Mouse (Mus musculus) neural tube, embryonic 12.5 days (tissue): ENCODE measurements at regions not wholly inside any gene's neighbourhood (a gene's known extent, or its start where the extent isn't known, plus 50 kb on each side); places are given as distances from the start of the nearest gene placed in this dataset.

ENCODE experiments used
- ATAC-seq: fragments of 200-750 bp; cut with Nextera tagmentation; 2 replicates; pipeline ENCODE4 v1.8.0; 2017; ENCODE audit warnings: low read depth, mild to moderate bottlenecking, moderate TSS enrichment, moderate library complexity; ENCODE audit not compliant: low FRiP score
- H3K27ac ChIP-seq: fragments of 300-500 bp; sonication (generic); 2 replicates; pipeline ENCODE4 v1.5.1; 2016
- H3K27me3 ChIP-seq: fragments of 300-500 bp; sonication (generic); replicated peaks from 2 replicates; pipeline ENCODE4 v1.6.1; 2016; ENCODE audit warnings: mild to moderate bottlenecking
- H3K36me3 ChIP-seq: fragments of 300-500 bp; sonication (generic); 2 replicates; pipeline ENCODE4 v1.6.1; 2016; ENCODE audit warnings: mild to moderate bottlenecking
- H3K4me1 ChIP-seq: fragments of 300-500 bp; sonication (generic); 2 replicates; pipeline ENCODE4 v1.6.1; 2016
- H3K4me2 ChIP-seq: fragments of 300-500 bp; sonication (generic); replicated peaks from 2 replicates; pipeline ENCODE4 v1.6.1; 2016; ENCODE audit warnings: mild to moderate bottlenecking
- H3K4me3 ChIP-seq: fragments of 300-500 bp; sonication (generic); 2 replicates; pipeline ENCODE4 v1.5.1; 2016
- H3K9ac ChIP-seq: fragments of 300-500 bp; sonication (generic); 2 replicates; pipeline ENCODE4 v1.6.1; 2016; ENCODE audit warnings: mild to moderate bottlenecking
- H3K9me3 ChIP-seq: fragments of 300-500 bp; sonication (generic); 2 replicates; pipeline ENCODE4 v1.6.1; 2016; ENCODE audit warnings: mild to moderate bottlenecking
- whole genome bisulfite sequencing: fragments of 180-500 bp; shearing (Covaris S2); methylation state at CpG from one replicate; pipeline ENCODE4 v1.1.7; 2016; 5-methylcytosine and 5-hydroxymethylcytosine counted together

GRCm38 (mm10) chr3:143743649-143744048 lies 461.4 kb downstream of the Lmo4 start:
- Histone ChIP-seq H3K27ac (no peak overlapping the region), H3K27me3 (no peaks in the 10 kb centered on the region), H3K36me3 (no peaks in the 10 kb centered on the region), H3K4me1 (no peaks in the 10 kb centered on the region), H3K9me3 (no peaks in the 10 kb centered on the region), H3K9ac (no peak overlapping the region), H3K4me2 (no peak overlapping the region), H3K4me3 (no peak overlapping the region)
- ATAC-seq = no peak
- 73% methylated on average over 7 of the region's 7 CpGs for WGBS

DNA sequence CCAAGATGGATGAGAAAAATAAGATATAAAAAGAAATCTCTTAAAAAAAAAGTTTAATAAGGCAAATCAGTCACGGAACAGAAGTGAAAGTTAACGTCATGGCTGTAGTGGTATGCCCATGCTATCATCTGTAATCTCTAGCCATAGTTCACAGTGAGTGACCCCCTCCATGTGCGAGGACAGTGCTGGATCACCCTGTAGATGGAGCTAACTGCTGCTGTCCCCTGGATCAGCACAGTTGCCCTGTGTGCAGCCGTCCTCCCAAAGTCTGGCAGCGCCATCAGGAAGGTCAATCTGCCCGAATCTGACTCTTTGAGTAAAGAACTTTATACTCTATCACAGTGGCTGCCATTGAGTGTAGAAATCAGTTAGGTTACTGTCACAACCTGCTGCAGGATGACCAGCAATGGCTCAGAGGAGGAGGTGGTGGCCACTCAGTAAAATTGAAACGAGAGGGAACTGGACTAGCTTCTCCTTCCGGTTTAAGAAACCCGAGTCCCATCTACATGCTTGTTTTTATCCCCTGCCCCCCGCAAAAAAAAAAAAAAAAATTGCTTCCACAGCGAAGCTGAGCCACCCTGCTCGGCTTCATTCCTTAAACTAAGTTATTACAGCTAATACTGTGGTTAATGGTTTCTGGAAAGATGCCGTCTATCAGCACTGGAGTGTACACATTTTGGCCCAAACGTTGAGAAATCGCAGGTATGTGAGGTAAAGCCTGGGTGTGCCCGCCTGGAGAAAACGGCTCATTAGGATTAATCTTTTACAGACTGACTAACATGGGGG lies 462.0 kb downstream of the Lmo4 start:
- Histone ChIP-seq H3K4me3 (no peak overlapping the region), H3K9me3 (no peaks in the 10 kb centered on the region), H3K4me1 (no peaks in the 10 kb centered on the region), H3K36me3 (no peaks in the 10 kb centered on the region), H3K27me3 (no peaks in the 10 kb centered on the region), H3K9ac (no peak overlapping the region), H3K4me2 (no peak overlapping the region), H3K27ac (no peak overlapping the region)
- 78% methylated on average over 17 of the region's 17 CpGs for WGBS
- no peak for ATAC-seq

DNA sequence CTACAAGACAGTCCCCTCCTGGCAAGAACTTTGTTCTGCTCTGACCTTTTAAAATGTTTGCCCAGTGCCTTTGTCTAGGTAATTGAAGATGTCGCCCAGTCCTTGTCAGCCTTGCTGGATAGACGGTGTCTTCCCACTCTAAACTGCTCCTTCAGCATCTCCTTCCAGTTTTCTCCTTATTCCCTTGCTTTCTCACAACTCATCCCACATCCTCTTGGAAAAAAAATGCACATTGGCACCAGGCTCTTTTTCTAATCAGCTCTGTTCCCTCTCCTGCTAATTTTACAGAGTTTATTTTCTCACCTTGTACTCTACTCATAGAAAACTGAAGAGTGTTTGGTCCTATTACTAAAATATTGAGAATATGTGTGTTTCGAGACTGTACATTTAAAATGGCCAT lies 466.3 kb downstream of the Lmo4 start:
- no peaks in the 10 kb centered on the region for H3K27me3 ChIP-seq
- H3K9me3 ChIP-seq = no peaks in the 10 kb centered on the region
- H3K4me3 ChIP-seq = no peak overlapping the region
- no peaks in the 10 kb centered on the region for H3K36me3 ChIP-seq
- H3K4me2 ChIP-seq = no peak overlapping the region
- no peaks in the 10 kb centered on the region for H3K4me1 ChIP-seq
- ATAC-seq = no peak
- 61% methylated on average over 3 of the region's 3 CpGs for WGBS
- no peak overlapping the region for H3K9ac ChIP-seq
- no peak overlapping the region for H3K27ac ChIP-seq

GRCm38 (mm10) chr3:143737844-143738243 lies 467.2 kb downstream of the Lmo4 start:
- Histone ChIP-seq H3K36me3 (no peaks in the 10 kb centered on the region), H3K4me2 (no peak overlapping the region), H3K9me3 (no peaks in the 10 kb centered on the region), H3K27me3 (no peaks in the 10 kb centered on the region), H3K4me1 (no peaks in the 10 kb centered on the region), H3K4me3 (no peak overlapping the region), H3K27ac (no peak overlapping the region), H3K9ac (no peak overlapping the region)
- WGBS = 78% methylated on average over 6 of the region's 6 CpGs
- ATAC-seq = no peak

DNA sequence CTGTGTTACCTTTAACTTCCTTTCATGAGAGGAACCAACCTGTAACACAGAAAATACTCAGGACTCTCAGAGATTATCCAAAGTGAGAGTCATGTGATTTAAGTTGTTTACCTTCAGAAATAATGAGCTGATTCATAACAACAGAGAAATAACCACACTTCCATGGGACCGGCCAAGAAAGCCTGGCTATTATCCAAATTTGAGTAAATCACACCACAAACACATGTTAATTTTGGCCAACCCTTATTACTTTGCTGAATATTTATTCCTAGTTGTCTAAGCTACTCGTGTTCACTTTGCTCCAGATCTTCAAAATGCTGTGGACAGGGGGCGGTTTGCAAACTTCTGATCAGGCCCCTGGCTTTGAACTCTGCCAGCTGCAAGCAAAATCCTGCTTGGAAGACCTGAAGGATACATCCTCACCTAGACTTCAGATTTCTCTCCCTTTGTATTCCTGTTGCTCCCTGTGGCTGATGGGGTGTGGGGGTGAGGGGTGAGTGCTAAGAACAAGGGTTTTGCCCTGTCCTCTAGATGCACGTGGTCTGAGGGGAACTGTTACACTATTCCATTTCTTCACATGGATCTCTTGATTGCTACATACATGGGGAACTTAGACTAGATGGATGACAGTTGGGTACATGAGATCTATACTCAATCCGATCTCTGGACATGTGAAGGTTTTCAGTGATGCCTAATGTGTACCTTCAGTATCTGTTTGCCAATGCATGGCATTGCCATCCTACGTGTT lies 468.2 kb downstream of the Lmo4 start:
- Histone ChIP-seq H3K36me3 (no peaks in the 10 kb centered on the region), H3K4me1 (no peaks in the 10 kb centered on the region), H3K4me3 (no peak overlapping the region), H3K27me3 (no peaks in the 10 kb centered on the region), H3K9me3 (no peaks in the 10 kb centered on the region), H3K4me2 (no peak overlapping the region), H3K27ac (no peak overlapping the region), H3K9ac (no peak overlapping the region)
- 92% methylated on average over 6 of the region's 6 CpGs for WGBS
- no peak for ATAC-seq

GRCm38 (mm10) chr3:143734791-143735190 lies 470.2 kb downstream of the Lmo4 start:
- H3K4me1 ChIP-seq = no peaks in the 10 kb centered on the region
- H3K27ac ChIP-seq = no peak overlapping the region
- H3K9ac ChIP-seq = no peak overlapping the region
- H3K27me3 ChIP-seq = no peaks in the 10 kb centered on the region
- no peak for ATAC-seq
- H3K9me3 ChIP-seq = no peaks in the 10 kb centered on the region
- no peaks in the 10 kb centered on the region for H3K36me3 ChIP-seq
- H3K4me3 ChIP-seq = no peak overlapping the region
- WGBS = 81% methylated on average over 2 of the region's 2 CpGs
- H3K4me2 ChIP-seq = no peak overlapping the region

DNA sequence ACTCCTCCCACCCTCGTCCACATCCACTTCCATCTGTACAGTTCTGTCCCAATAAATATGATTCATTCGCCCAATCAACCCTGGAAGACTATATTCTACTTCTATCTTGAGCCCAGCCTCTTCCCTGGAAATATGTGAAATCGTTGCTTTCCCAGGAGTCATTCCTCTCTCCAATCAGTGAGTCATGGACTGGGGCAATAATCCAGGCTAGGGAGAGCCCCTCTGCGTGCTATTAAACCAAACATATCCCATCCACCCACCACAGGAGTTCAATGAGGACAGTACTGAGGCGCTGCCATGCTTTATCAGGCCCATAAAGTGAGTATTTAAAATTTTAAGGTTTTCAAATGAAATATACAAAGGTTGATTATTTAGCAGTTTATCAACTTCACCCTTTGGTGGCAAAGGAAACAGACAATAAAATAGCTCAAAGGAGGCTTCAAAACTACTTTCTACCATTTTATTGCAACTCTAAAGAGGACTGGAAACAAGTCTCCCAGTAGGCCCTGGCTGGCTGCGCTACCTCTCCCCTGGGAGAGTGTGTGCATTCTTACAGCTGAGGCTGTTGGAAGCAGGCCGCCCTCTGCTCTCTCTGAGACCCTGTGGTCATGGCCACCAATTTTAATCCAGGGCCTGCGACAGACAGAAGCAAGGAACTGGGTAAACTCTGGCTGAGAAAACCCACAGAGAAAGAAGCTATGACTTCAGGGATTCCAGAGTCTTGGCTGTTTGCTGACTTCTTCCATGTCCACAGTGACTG lies 471.9 kb downstream of the Lmo4 start:
- Histone ChIP-seq H3K9me3 (no peaks in the 10 kb centered on the region), H3K27me3 (no peaks in the 10 kb centered on the region), H3K9ac (no peak overlapping the region), H3K4me3 (no peak overlapping the region), H3K27ac (no peak overlapping the region), H3K4me2 (no peak overlapping the region), H3K4me1 (no peaks in the 10 kb centered on the region), H3K36me3 (no peaks in the 10 kb centered on the region)
- 73% methylated on average over 8 of the region's 8 CpGs for WGBS
- ATAC-seq = no peak

- 44% methylated on average over 8 of the region's 8 CpGs for WGBS
- H3K4me3 ChIP-seq = no peak overlapping the region
Measured at GRCm38 (mm10) chr3:143729473-143730076, 475.4 kb downstream of the Lmo4 start.

DNA sequence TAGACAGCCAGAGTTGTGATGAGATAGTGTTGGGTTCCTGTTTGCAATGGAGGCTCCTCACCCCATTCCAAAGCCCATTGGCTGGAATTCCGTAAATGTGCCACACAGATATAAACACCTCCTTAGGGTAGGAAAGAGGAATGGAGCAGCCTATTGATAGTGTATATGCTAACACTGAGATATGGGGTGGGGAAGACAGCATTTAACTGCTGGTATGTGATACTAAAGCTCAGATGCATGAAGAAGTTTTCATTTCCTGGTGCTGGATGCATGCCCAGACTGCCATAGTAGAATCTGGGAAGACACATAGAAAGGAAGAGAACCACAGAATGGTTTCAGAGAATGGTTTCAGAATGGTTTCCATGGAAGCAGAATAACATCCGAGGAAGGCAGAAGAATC lies 482.4 kb downstream of the Lmo4 start:
- H3K27ac ChIP-seq = no peak overlapping the region
- no peak overlapping the region for H3K4me3 ChIP-seq
- H3K27me3 ChIP-seq = no peaks in the 10 kb centered on the region
- no peaks in the 10 kb centered on the region for H3K36me3 ChIP-seq
- no peaks in the 10 kb centered on the region for H3K4me1 ChIP-seq
- ATAC-seq = no peak
- WGBS = 88% methylated on average over 2 of the region's 2 CpGs
- H3K9ac ChIP-seq = no peak overlapping the region
- H3K4me2 ChIP-seq = no peak overlapping the region
- no peaks in the 10 kb centered on the region for H3K9me3 ChIP-seq

More at GRCm38 (mm10) chr3:143729473-143730076, 475.4 kb downstream of the Lmo4 start:
- Histone ChIP-seq H3K27ac (no peak overlapping the region), H3K4me2 (no peak overlapping the region), H3K27me3 (no peaks in the 10 kb centered on the region), H3K9ac (no peak overlapping the region), H3K4me1 (no peaks in the 10 kb centered on the region), H3K36me3 (no peaks in the 10 kb centered on the region), H3K9me3 (no peaks in the 10 kb centered on the region)
- no peak for ATAC-seq

DNA sequence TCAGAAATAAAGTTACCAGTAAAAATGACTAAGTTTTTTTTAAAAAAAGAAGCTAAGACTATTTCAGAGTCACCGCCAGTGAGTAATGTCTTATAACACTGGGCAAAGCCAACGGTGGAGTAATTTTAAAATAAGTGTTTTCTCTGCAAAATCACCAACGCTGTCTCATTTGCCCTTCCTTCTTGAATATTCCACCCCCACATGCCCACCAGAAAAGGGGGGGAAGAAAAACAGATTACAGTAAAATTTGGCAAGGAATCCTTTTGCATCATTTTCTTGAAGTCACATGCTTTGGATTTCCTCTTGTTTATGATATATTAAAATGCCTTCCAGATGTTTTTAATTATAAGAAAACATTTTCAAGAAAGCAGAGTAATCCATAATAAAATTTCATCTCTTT lies 482.9 kb downstream of the Lmo4 start:
- WGBS = 97% methylated on average over 3 of the region's 3 CpGs
- no peaks in the 10 kb centered on the region for H3K36me3 ChIP-seq
- no peak overlapping the region for H3K27ac ChIP-seq
- H3K4me3 ChIP-seq = no peak overlapping the region
- H3K4me2 ChIP-seq = no peak overlapping the region
- H3K9me3 ChIP-seq = no peaks in the 10 kb centered on the region
- H3K9ac ChIP-seq = no peak overlapping the region
- no peaks in the 10 kb centered on the region for H3K27me3 ChIP-seq
- H3K4me1 ChIP-seq = no peaks in the 10 kb centered on the region
- ATAC-seq = no peak

GRCm38 (mm10) chr3:143713183-143713582 lies 491.8 kb downstream of the Lmo4 start:
- no peak for ATAC-seq
- 85% methylated on average over 2 of the region's 2 CpGs for WGBS
- no peaks in the 10 kb centered on the region for H3K27me3 ChIP-seq

More at GRCm38 (mm10) chr3:143713183-143713582, 491.8 kb downstream of the Lmo4 start:
- Histone ChIP-seq H3K4me2 (no peak overlapping the region), H3K9ac (no peak overlapping the region), H3K27ac (no peak overlapping the region), H3K4me1 (no peaks in the 10 kb centered on the region), H3K4me3 (no peak overlapping the region), H3K9me3 (no peaks in the 10 kb centered on the region), H3K36me3 (no peaks in the 10 kb centered on the region)
